Mouse (Mus musculus): ENCODE results near the gene Snrk.

DNA sequence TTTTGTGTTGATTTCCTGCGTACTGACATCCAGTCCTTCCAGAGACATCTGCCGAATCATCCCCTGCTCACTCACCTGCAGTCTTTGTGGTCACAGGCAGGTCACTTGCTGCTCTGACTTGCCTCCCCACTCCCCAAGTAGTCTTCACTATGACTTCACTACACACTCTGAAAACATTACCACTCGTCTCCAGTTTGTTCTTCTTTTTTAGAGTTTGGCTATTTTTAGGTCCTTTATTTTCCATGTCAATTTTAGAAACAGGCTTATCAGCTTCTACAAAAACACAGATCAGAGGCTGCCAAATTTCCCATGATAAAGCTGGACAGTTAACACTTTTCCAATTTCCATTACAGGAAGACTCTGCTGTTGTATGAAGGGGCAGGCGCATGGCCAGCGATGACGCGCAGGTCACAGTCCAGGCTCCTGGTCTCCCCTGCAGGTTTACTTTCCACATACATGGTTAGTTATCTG, 70.4 kb downstream of the Snrk start:
- TF ChIP-seq POLR2A (IDR thresholded peaks at IDR 0.05; ENCODE audit: low read depth, low read length) (no peak), CTCF (IDR thresholded peaks at IDR 0.05; ENCODE audit: borderline replicate concordance, insufficient read depth, low read length) (no peak)
